Mouse (Mus musculus): ENCODE measurements around the gene Olfr1370. TPM values are rescaled to one million over a fixed set of nuclear protein-coding genes. Genes with fewer than 3 reads are reported as not detected.
A peak's percentile ranks its signal among the peaks of the same experiment; 100 is the strongest.
"Not testable (repeated sequence)": the region's sequence is repeated elsewhere in the genome, so short reads cannot be mapped to it uniquely, and the experiment has no call there.

The Olfr1370 gene
- polyA plus RNA-seq (2015; fragmentation: Nextera tagmentation; extraction: Ambion mirVana) = not detected in 2 replicates

DNA sequence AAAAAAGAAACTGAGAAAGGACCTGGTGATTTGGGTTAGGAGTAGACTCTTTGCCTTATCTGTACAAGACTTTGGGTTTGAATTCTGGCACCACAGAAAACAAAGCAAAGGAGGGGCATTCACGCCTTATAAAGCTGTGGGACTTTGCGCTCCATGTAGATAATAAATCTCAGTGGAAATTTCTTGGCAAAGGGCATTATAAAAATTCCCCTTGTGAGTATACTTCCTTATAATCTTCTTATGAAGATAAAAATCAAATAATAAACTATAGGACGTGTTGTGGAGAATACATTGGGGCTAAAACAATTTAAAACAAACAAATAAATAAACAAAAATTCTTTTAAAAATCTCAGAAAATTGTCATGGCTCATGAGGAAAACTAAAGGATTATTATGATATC, at the start of gene Olfr1370:
TSS of gene Olfr1370 (minus strand) at position 101 of the 400 bp plus-strand sequence.
- Histone ChIP-seq H3K27me3 (no peaks in the 10 kb centered on the region), H3K36me3 (no peaks in the 10 kb centered on the region), H3K4me2 (no peak within 1 kb of the TSS), H3K27ac (no peak within 1 kb of the TSS), H3K4me1 (replicated peaks) (no peaks in the 10 kb centered on the region), H3K4me3 (no peak within 1 kb of the TSS), H3K9me3 (no peaks in the 10 kb centered on the region), H3K9ac (no peak within 1 kb of the TSS)
- no peak for ATAC-seq (ENCODE audit: low FRiP score)
- 85% methylated on average over 3 of the region's 3 CpGs for WGBS

DNA sequence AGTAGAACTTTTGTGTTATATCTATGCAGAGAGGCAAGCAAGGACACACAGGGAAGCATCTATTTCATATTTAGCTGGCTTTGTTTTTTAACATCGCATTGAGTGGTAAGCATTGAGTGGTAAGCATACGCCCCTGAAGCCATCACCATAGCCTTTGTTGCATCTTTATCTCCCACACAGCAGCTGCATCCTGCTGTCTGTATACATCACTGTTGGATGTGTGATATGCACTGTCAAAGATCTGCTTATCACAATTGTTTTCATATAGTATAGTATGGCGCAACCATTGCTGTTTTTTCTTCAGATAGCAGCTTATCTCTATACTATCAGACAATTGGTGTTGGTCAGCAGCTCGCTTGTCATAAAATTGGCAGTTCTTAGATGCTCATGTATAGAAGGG, 39.4 kb upstream of the Olfr1370 start:
- ATAC-seq (ENCODE audit: low FRiP score) = no peak
- Histone ChIP-seq H3K27ac (no peak overlapping the region), H3K4me2 (no peak overlapping the region), H3K36me3 (no peaks in the 10 kb centered on the region), H3K9ac (no peak overlapping the region), H3K4me1 (replicated peaks) (no peaks in the 10 kb centered on the region), H3K27me3 (no peaks in the 10 kb centered on the region), H3K4me3 (no peak overlapping the region), H3K9me3 (no peaks in the 10 kb centered on the region)
- WGBS = 82% methylated on average over 4 of the region's 4 CpGs

DNA sequence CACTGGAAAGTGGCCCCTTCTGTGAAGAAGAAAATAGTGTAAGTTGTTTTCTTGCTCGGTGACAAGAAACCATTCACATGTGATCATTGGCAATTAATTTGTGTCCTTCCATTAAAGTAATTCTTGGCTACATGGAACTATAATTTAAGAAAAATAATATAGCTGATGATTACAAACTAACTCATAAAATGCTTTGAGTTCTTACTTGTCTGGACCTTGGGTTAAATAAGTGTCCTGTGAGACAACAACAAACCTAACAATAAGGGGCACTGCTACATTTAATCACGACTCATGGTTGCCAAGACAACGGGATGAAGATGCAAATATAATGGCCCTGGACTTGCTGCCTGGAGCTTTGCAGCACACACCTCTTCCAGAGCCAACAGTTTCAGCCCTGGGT, 36.4 kb upstream of the Olfr1370 start, which contains the start of gene Olfr1369-ps1:
TSS of gene Olfr1369-ps1 (plus strand) at position 301 of the 400 bp plus-strand sequence.
- not testable (repeated sequence) for ATAC-seq (ENCODE audit: low FRiP score); H3K4me3 ChIP-seq; H3K27ac ChIP-seq; H3K27me3 ChIP-seq; H3K9ac ChIP-seq; H3K4me2 ChIP-seq; H3K36me3 ChIP-seq; H3K9me3 ChIP-seq; H3K4me1 ChIP-seq (replicated peaks)
- 71% methylated on average over 3 of the region's 3 CpGs for WGBS

DNA sequence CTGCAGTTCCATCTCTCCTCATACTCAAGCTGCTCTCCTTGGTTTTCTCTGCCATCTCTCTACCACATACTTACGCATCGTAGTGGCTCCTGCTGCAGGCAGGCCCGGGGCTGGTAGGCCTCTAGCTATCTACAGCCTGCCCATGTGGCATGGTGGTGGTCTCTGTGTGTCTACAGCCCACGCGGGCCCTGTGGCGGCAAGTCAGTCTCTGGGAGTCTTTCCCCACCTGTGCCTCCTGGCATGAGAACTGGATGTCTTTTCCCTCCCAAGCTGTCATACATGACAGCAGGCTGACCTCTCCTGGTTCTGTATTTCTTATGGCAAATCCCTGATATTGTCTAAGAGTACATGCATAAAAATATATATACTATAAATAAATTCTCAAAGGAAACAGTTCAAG, 35.7 kb upstream of the Olfr1370 start:
- ATAC-seq (ENCODE audit: low FRiP score) = no peak
- Histone ChIP-seq H3K4me3 (no peak overlapping the region), H3K36me3 (no peaks in the 10 kb centered on the region), H3K9me3 (no peaks in the 10 kb centered on the region), H3K27me3 (no peaks in the 10 kb centered on the region), H3K4me1 (replicated peaks) (no peaks in the 10 kb centered on the region), H3K9ac (no peak overlapping the region), H3K27ac (no peak overlapping the region), H3K4me2 (no peak overlapping the region)
- 90% methylated on average over 6 of the region's 6 CpGs for WGBS

DNA sequence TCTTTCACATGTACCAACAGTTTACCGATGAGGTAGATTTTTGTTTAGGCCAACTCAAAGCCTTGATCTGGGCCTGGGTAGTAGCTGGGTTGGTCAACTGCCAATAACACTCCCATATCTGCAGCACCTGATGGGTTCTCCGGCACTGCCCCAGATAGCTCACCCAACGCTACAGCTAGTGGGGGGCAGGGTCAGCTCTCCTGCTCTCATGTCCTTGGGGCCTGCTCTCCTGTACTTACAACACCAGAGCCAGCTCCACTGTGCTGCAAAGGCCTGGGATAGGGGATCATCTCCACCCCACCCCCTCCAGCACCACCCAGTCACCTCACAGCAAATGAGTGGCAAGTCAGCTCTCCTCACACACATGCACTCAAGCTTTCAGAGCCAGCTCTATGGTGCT, 35.0 kb upstream of the Olfr1370 start:
- Histone ChIP-seq H3K4me3 (no peak overlapping the region), H3K36me3 (no peaks in the 10 kb centered on the region), H3K4me1 (replicated peaks) (no peaks in the 10 kb centered on the region), H3K9me3 (no peaks in the 10 kb centered on the region), H3K9ac (no peak overlapping the region), H3K27me3 (no peaks in the 10 kb centered on the region), H3K27ac (no peak overlapping the region), H3K4me2 (no peak overlapping the region)
- 97% methylated on average over 3 of the region's 3 CpGs for WGBS
- no peak for ATAC-seq (ENCODE audit: low FRiP score)

DNA sequence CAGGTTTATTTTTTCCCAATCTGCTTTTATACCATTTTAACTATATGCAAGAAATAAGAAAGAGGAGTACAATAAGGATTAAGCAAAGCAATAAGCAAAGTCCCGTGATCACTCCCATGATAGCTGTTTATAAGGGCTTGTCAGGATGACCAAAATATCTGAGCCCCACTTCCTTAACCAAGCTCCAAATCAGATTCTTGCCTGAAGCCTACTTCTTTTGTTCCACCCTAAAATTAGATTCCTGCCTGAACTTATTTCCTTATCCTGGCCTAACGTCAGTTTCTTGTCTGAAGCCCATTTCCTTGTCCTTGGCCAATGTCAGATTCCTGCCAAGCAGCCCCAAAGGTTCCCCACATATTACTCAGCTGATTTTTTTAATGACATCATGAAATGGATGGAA, 7.9 kb upstream of the Olfr1370 start:
- ATAC-seq (ENCODE audit: low FRiP score) = no peak
- Histone ChIP-seq H3K4me1 (replicated peaks) (no peaks in the 10 kb centered on the region), H3K27me3 (no peaks in the 10 kb centered on the region), H3K9me3 (0 out of 2 replicates have a peak, but pooled peaks cover 4% of the 10 kb centered on the region), H3K4me3 (no peak overlapping the region), H3K27ac (no peak overlapping the region), H3K36me3 (no peaks in the 10 kb centered on the region), H3K4me2 (no peak overlapping the region), H3K9ac (no peak overlapping the region)
- WGBS = 83% methylated on average over 2 of the region's 2 CpGs

DNA sequence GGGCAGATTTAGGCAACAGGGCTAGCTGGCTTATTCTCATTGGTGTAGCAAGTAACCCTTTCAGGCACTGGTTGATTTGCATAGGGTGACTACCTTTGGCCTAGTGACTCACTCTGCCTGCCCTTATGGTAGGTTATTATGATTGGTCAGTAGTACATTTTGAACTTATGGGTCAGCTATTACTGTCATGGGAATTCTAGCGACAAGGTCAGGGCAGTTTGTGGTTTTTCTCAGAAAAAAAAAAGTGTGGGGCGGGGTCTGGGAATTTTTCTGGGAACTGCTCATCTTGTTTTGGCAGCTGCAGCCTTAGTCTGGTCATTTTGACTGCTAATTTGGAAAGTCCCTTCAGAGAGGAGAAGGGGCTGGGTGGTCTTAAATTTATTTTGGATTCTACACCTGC, 8.7 kb downstream of the Olfr1370 start:
- Histone ChIP-seq H3K4me3 (no peak overlapping the region), H3K4me1 (replicated peaks) (no peaks in the 10 kb centered on the region), H3K36me3 (no peaks in the 10 kb centered on the region), H3K27me3 (no peaks in the 10 kb centered on the region), H3K9ac (no peak overlapping the region), H3K4me2 (no peak overlapping the region), H3K27ac (no peak overlapping the region), H3K9me3 (no peaks in the 10 kb centered on the region)
- ATAC-seq (ENCODE audit: low FRiP score) = no peak
- WGBS = 90% methylated on average over 2 of the region's 2 CpGs

DNA sequence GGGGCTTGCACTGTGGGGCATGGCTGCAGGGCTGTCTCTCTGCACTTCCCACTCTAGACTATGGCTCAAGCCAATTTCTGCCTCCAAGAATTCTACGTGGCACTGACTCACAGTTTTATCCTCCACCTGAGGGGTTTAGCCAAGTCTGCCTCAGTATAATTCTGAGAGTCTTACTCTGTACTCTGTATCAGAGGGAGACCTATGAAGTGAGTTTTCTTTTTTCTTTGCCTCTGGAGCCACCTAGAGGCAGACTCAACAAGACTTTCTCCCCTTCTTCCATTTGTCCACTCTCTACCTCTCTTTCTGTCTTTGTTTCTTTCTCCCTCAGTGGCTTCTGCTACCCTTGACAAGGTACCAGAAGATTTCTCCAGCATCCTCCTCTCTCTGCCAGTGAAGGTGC, 24.6 kb downstream of the Olfr1370 start:
- H3K9me3 ChIP-seq = no peaks in the 10 kb centered on the region
- no peak overlapping the region for H3K27ac ChIP-seq
- no peaks in the 10 kb centered on the region for H3K27me3 ChIP-seq
- H3K4me3 ChIP-seq = no peak overlapping the region
- peak; percentile 72; the same call in 1 of the 2 replicates for ATAC-seq (ENCODE audit: low FRiP score)
- no peaks in the 10 kb centered on the region for H3K36me3 ChIP-seq
- H3K9ac ChIP-seq = no peak overlapping the region
- H3K4me1 ChIP-seq (replicated peaks) = no peaks in the 10 kb centered on the region
- H3K4me2 ChIP-seq = no peak overlapping the region
- 48% methylated on average over 1 of the region's 1 CpGs for WGBS

DNA sequence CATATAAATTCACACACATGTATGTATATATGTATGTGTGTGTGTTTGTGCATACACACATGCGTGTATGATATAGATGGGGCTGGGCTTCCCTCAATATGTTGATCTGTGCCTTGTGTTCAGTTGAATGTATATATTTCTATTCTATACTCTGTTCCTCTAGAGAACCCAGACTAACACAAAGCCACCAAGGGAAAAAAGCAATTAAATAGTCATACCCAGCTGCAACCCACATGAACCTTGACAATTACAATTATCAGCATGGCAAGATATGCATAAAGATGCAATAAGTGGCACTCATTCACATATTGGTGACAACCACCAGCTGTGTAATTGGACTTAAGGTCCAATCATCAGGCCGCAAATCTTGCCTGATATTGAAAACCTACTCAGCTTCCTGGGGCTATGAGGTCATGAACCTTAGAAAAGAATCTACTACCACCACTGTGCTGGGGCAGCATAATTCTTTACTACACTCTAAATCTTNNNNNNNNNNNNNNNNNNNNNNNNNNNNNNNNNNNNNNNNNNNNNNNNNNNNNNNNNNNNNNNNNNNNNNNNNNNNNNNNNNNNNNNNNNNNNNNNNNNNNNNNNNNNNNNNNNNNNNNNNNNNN, 34.1 kb downstream of the Olfr1370 start:
- no peak; the same call in 1 of the 2 replicates for ATAC-seq (ENCODE audit: low FRiP score)
- WGBS = 62% methylated on average over 2 of the region's 2 CpGs

DNA sequence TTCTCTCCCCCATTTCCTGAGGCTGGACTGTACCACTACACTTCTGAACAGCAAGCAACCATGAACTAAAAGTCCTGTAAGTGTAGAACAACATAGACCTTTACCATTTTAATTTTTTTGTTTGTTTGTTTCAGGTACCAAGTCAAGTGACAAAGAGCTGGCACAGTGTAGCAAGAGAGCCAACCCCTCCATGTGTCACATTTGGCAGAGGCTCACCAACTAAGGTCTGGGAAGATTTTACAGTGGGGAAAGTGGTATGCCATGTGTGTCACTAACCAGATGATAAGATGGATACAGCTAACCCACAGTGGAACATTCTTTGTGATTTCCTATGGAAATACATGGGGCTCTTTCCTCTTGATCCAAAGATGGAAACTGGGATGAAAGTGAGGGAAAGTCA, 38.8 kb downstream of the Olfr1370 start:
- H3K9ac ChIP-seq = no peak overlapping the region
- H3K4me2 ChIP-seq = no peak overlapping the region
- no peaks in the 10 kb centered on the region for H3K36me3 ChIP-seq
- H3K27me3 ChIP-seq = no peaks in the 10 kb centered on the region
- H3K27ac ChIP-seq = no peak overlapping the region
- no peaks in the 10 kb centered on the region for H3K4me1 ChIP-seq (replicated peaks)
- no peak for ATAC-seq (ENCODE audit: low FRiP score)
- H3K9me3 ChIP-seq = no peaks in the 10 kb centered on the region
- H3K4me3 ChIP-seq = no peak overlapping the region

More for the DNA sequence above, 34.1 kb downstream of the Olfr1370 start:
- Histone ChIP-seq H3K4me3 (no peak overlapping the region), H3K4me2 (no peak overlapping the region), H3K36me3 (no peaks in the 10 kb centered on the region), H3K4me1 (replicated peaks) (no peaks in the 10 kb centered on the region), H3K27me3 (no peaks in the 10 kb centered on the region), H3K9ac (no peak overlapping the region), H3K9me3 (no peaks in the 10 kb centered on the region), H3K27ac (no peak overlapping the region)

DNA sequence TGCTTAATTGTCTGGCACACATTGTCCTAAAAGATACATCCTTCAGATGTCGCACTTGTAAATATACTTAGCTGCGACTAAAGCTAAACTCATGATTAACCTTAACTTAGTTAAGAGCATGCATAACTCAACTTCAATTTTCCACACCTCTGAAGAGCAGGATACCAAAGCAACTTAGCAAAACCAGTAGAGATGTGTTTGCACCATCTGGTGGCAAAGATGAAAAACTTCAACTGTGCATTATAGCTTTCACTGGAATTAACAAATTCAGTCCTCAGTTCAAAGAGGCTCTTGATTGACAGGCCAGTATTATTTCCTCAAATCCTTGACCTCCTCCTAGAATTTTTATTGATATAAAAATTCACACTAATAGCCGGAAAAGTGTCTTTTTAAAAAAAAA, 39.7 kb downstream of the Olfr1370 start:
- Histone ChIP-seq H3K9me3 (no peaks in the 10 kb centered on the region), H3K4me3 (no peak overlapping the region), H3K27me3 (no peaks in the 10 kb centered on the region), H3K4me2 (no peak overlapping the region), H3K9ac (no peak overlapping the region), H3K4me1 (replicated peaks) (no peaks in the 10 kb centered on the region), H3K27ac (no peak overlapping the region), H3K36me3 (no peaks in the 10 kb centered on the region)
- 78% methylated on average over 3 of the region's 3 CpGs for WGBS
- peak; percentile 61 for ATAC-seq (ENCODE audit: low FRiP score)

DNA sequence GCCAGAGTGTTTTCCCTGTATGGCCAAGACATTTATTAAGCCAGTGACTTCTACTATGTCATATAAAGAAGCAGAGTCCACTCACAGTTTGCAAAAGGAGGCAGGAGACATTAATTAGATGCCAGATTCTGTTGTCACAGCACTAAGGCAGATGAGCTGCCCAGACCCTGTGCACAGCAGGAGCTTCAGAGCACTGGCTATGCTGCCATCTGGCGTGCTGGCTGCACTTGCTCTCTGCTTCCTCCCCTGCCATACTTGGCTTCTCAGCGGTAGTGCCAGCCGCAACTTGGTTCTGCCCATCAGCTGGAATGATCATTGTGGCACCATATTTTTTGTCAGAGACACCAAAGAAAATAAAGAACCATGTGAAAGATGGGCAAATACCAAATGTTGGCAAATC, 41.6 kb downstream of the Olfr1370 start:
- Histone ChIP-seq H3K4me2 (no peak overlapping the region), H3K4me3 (no peak overlapping the region), H3K27ac (no peak overlapping the region), H3K36me3 (no peaks in the 10 kb centered on the region), H3K27me3 (no peaks in the 10 kb centered on the region), H3K9me3 (no peaks in the 10 kb centered on the region), H3K4me1 (replicated peaks) (no peaks in the 10 kb centered on the region), H3K9ac (no peak overlapping the region)
- WGBS = 51% methylated on average over 3 of the region's 3 CpGs
- ATAC-seq (ENCODE audit: low FRiP score) = peak; percentile 68

DNA sequence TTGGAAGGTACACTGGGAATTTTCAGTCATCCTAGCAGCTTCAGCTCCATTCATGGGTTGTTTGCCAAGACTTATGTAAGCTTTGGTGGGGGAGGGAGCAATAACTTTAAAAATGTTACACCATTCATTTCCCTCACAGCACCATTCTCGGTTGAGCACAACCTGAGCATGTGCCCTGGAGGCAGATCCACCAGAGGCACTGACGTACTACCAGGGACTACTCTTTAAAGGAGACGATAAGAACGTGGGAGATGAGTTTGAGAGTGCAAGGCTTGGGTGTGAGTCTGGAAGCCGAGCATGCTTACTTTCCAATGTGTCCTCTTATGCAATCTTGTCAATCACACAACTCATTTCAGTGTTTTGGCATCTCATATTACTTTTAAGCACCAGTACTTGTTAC, 49.9 kb downstream of the Olfr1370 start:
- no peaks in the 10 kb centered on the region for H3K9me3 ChIP-seq
- H3K4me2 ChIP-seq = no peak overlapping the region
- ATAC-seq (ENCODE audit: low FRiP score) = no peak
- no peak overlapping the region for H3K27ac ChIP-seq
- no peak overlapping the region for H3K4me3 ChIP-seq
- H3K9ac ChIP-seq = no peak overlapping the region
- no peaks in the 10 kb centered on the region for H3K4me1 ChIP-seq (replicated peaks)
- H3K27me3 ChIP-seq = no peaks in the 10 kb centered on the region
- 88% methylated on average over 5 of the region's 5 CpGs for WGBS
- H3K36me3 ChIP-seq = no peaks in the 10 kb centered on the region
